Mouse (Mus musculus): ENCODE data around the gene Mtss1l. TPM values are rescaled to one million over a fixed set of nuclear protein-coding genes. Genes with fewer than 3 reads are reported as not detected.

The Mtss1l gene
- total RNA-seq (2021), result 10 to 100 TPM; 64.7 to 82.3 TPM
- long read RNA-seq, experiment 1, full-length matches to known transcripts, result 1 of 44 reads
- long read RNA-seq, experiment 1, partial matches to known transcripts, result 10 of 44 reads
- long read RNA-seq, experiment 1, other reads (novel, unspliced or antisense), result 33 of 44 reads
- long read RNA-seq, experiment 2, full-length matches to known transcripts, result 2 of 64 reads
- long read RNA-seq, experiment 2, partial matches to known transcripts, result 49 of 64 reads
- long read RNA-seq, experiment 2, other reads (novel, unspliced or antisense), result 13 of 64 reads

GRCm38 (mm10) chr8:110720685-110721598, at the start of gene Mtss1l:
Gene Mtss1l, plus strand, starts transcription at chr8:110721476.
- DNase-seq, result peak; percentile 87

DNA sequence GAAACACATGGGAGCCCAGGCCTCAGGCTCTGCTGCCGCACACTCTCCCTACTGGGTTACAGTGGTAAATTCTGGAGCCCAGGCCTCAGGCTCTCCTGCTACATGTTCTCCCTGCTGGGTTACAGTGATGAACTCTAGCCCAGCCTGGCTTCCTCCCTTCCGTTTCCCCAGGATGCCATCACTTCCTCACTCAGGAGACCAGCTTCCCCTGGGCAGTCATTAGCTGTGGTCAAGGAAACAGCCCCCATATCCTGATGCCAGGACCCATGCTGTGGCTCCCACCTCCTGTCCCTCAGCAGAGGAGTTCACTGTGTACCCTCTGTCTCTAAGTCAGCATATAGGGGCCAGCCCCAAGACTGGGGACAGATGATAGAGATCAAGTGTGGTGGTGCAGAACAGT, 49.1 kb upstream of the Mtss1l start:
- no peak for DNase-seq

- DNase-seq, result peak; percentile 22
Observed at GRCm38 (mm10) chr8:110673168-110673567, 48.1 kb upstream of the Mtss1l start.

GRCm38 (mm10) chr8:110674589-110674988, 46.7 kb upstream of the Mtss1l start:
- no peak for DNase-seq

- peak; percentile 67 for DNase-seq
Observed at GRCm38 (mm10) chr8:110676702-110677101, 44.6 kb upstream of the Mtss1l start.

GRCm38 (mm10) chr8:110677174-110677660, 44.1 kb upstream of the Mtss1l start:
- peak; percentile 60 for DNase-seq

DNA sequence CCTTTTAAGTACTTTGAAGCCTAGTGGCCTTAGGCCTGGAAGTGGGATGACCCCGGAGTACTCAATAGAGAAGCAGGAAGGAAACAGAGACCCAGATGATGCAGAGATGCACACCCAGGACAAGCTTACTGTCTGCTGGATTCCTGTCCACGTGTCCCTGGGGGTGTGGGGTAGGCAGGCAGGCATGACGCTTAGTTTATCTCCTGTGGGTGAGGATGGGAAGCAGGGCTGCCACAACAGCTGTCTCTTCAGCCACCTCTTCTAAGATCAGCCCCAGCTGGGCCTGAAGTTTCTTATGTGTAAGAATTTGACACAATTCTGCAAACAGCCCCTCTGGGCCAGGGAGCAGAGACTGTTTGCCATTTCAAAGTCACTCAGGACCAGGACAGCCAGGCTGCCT, 42.3 kb upstream of the Mtss1l start:
- no peak for DNase-seq

DNA sequence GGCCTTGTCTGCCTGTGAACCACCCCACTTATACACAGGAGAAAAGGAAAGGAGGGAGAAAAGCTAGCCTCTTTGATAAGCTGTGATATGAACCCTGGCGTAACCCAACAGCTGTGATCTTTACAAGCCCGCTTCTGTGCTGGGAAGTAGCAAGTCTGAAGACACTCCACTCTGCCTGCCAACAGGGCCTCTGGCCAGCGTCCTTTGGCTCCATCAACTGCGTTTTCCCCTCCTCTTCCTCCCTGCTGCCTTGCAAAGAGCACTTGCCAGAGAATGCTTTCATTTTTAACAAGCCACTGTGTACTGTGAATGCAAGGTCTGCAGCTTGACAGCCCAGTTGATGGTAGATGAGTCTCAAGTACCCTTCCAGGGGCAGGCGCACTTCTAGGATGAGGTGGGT, 33.5 kb upstream of the Mtss1l start:
- DNase-seq, result peak; percentile 82

DNA sequence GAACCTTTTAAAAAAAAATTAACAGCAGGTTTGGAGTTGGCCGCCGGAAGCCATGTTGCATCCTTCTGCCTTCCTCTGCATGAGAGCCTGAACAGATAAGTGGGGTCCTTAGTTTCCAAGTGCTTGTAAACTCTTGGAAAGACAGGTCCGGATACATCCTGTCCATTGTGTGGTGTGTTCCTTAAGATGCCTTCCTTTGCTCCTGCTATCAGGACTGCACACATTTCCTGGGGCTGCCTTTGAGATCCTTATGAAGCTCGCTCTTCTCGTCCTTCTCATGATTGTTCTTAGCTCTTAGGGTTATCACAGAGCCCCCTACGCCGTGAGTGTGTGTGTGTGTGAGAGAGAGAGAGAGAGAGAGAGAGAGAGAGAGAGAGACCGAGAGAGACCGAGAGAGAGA, 31.3 kb upstream of the Mtss1l start:
- no peak for DNase-seq

GRCm38 (mm10) chr8:110694226-110694625, 27.1 kb upstream of the Mtss1l start:
- no peak for DNase-seq

DNA sequence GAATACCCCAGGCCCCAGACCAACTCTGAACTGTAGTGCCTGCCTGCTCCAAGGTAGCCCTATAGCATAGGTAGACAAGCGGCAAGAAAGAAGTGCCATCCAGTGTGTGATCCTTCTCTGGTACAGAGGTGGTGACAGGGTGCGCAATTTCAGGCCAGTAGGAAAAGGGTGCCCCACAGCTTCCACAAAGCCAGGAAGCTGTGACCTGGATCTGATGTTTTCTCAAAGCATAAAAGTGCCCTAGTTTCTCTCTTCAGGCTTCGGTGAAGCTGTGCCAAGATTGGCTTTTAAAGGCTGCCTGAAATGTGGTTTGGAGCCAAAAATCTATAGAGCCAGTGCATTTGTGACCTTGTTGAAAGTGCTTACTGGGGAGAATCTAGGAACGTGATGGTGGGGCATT, 26.4 kb upstream of the Mtss1l start:
- no peak for DNase-seq

DNA sequence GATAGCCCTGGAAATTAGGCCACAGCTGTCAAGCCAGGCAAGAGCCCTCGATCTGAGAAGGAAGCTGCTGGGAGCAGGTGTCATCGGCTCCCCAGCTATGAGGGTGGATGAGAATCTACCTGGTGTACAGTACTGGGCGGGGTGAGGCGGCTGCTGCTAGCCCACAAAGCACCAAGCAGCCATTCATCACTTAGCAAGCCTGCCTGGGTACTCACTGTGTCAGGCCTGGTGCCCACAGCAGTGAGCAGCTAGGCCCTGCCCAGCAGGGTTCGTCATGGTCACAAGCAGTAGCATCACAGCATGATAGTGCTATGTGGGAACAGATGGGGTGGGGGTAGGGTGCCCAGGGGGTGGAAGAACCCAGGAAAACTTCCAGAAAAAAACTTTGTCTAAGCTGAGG, 25.8 kb upstream of the Mtss1l start:
- DNase-seq, result no peak

GRCm38 (mm10) chr8:110696051-110696450, 25.2 kb upstream of the Mtss1l start:
- no peak for DNase-seq

- DNase-seq, result no peak
Observed at GRCm38 (mm10) chr8:110697571-110697970, 23.7 kb upstream of the Mtss1l start.

GRCm38 (mm10) chr8:110698098-110698497, 23.2 kb upstream of the Mtss1l start:
- DNase-seq, result no peak

- DNase-seq, result no peak
Observed at GRCm38 (mm10) chr8:110699501-110699900, 21.8 kb upstream of the Mtss1l start.

- no peak for DNase-seq
Observed at GRCm38 (mm10) chr8:110700561-110700960, 20.7 kb upstream of the Mtss1l start.

- DNase-seq, result no peak
Observed at GRCm38 (mm10) chr8:110702636-110703459, 18.4 kb upstream of the Mtss1l start.

DNA sequence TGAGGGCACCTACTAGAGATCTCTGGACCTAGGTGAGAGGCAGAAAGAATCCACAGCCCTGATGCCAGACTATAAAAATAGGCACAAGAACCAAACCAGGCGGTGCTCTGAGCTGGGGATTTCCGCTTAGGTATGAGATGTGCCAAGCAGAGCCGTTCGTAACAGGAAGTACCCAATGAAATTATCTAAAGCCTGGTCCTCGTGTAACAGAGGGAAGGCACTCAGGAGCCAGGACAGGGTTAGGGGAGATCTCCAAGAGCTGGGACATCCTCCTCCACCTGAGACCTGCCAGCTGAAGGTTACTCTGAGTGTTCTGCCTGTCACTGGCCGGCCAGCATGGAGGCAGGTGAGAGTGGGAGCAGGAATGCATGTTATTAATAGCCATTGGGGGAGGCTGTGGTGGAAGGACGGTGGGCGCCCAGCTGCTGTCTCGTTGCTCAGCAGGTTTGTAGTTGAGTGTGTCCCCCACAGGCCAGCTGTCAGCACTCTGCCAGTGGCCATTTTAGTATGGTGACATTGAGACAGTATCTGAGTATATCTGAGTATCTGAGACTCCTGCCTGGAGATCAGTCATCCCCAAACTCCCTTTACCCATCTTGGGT, 17.7 kb upstream of the Mtss1l start:
- no peak for DNase-seq

DNA sequence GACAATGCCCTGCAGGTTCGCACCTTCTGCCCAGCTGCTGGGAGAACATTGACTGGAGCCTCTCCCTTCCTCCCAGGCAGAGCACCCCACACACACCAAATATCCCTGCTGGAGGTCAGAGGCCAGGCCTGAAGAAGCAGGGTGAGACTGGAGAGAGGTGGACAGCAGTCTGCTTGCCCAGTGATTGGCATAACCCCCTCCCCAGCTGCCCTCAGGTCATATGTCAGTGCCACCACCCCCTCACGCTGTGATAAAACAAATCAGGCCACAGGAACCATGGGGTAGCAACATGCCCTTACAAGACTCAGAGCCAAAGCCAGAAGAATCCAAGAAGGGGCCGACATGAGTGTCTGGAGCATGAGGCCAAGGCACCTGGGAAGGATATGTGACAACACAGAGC, 17.2 kb upstream of the Mtss1l start:
- DNase-seq, result no peak

GRCm38 (mm10) chr8:110705391-110706287, 15.6 kb upstream of the Mtss1l start:
- DNase-seq, result no peak

Data from gastrocnemius, postnatal 25 days (tissue).